Mouse (Mus musculus) limb, embryonic 12.5 days (tissue): ENCODE measurements around the gene Slc35e3. TPM values are rescaled to one million over a fixed set of nuclear protein-coding genes. Genes with fewer than 3 reads are reported as not detected.
A peak's percentile ranks its signal among the peaks of the same experiment; 100 is the strongest.

Source experiments
- ATAC-seq: fragments of 200-750 bp; cut with Nextera tagmentation; 2 replicates; pipeline ENCODE4 v1.8.0; 2017; ENCODE audit warnings: low read depth, moderate TSS enrichment; ENCODE audit not compliant: insufficient number of reproducible peaks, insufficient read depth, low FRiP score, low TSS enrichment
- H3K27ac ChIP-seq: fragments of 300-500 bp; sonication (generic); 2 replicates; pipeline ENCODE4 v1.5.1; 2016; ENCODE audit warnings: mild to moderate bottlenecking, moderate library complexity
- H3K27me3 ChIP-seq: fragments of 300-500 bp; sonication (generic); 2 replicates; pipeline ENCODE4 v1.6.1; 2016; ENCODE audit warnings: mild to moderate bottlenecking, moderate library complexity
- H3K36me3 ChIP-seq: fragments of 300-500 bp; sonication (generic); 2 replicates; pipeline ENCODE4 v1.6.1; 2016; ENCODE audit warnings: mild to moderate bottlenecking, moderate library complexity
- H3K4me1 ChIP-seq: fragments of 300-500 bp; sonication (generic); replicated peaks from 2 replicates; pipeline ENCODE4 v1.6.1; 2016
- H3K4me2 ChIP-seq: fragments of 300-500 bp; sonication (generic); 2 replicates; pipeline ENCODE4 v1.6.1; 2016; ENCODE audit warnings: mild to moderate bottlenecking, moderate library complexity
- H3K4me3 ChIP-seq: fragments of 300-500 bp; sonication (generic); replicated peaks from 2 replicates; pipeline ENCODE4 v1.5.1; 2016; ENCODE audit warnings: mild to moderate bottlenecking
- H3K9ac ChIP-seq: fragments of 300-500 bp; sonication (generic); replicated peaks from 2 replicates; pipeline ENCODE4 v1.6.1; 2016; ENCODE audit warnings: mild to moderate bottlenecking, moderate library complexity
- H3K9me3 ChIP-seq: fragments of 300-500 bp; sonication (generic); 2 replicates; pipeline ENCODE4 v1.6.1; 2016; ENCODE audit warnings: mild to moderate bottlenecking, moderate library complexity
- WGBS: fragments of 180-500 bp; shearing (Covaris S2); methylation state at CpG from one replicate; pipeline ENCODE4 v1.1.7; 2016; 5-methylcytosine and 5-hydroxymethylcytosine counted together
- polyA plus RNA-seq: library from polyadenylated mRNA; unstranded; fragments of >200 nt; fragmentation: Nextera tagmentation; extraction: Ambion mirVana; gene quantifications from 2 replicates; pipeline ENCODE4 v1.2.1, GENCODE M21; 2016

Gene Slc35e3
- polyA plus RNA-seq: 43.8 and 47.2 TPM in 2 replicates

- peaks cover 18% of the 10 kb centered on the region for H3K4me1 ChIP-seq
- H3K4me2 ChIP-seq: peak within 1 kb of the TSS; percentile 86
- peak; percentile 86 for ATAC-seq
- H3K9me3 ChIP-seq: no peaks in the 10 kb centered on the region
- peak within 1 kb of the TSS; percentile 57 for H3K4me3 ChIP-seq
- peaks cover 44% of the 10 kb centered on the region for H3K36me3 ChIP-seq
- peak within 1 kb of the TSS; percentile 65 for H3K9ac ChIP-seq
- H3K27me3 ChIP-seq: no peaks in the 10 kb centered on the region
- 13% methylated on average over 46 of the region's 46 CpGs for WGBS
- H3K27ac ChIP-seq: peak within 1 kb of the TSS; percentile 76
Observed at GRCm38 (mm10) chr10:117746297-117746883, at the start of gene Slc35e3. TSS of gene Slc35e3 (minus strand) at chr10:117746365.

GRCm38 (mm10) chr10:117795206-117795605 is 49.0 kb upstream of the Slc35e3 start:
- Histone ChIP-seq H3K4me2 (no peak overlapping the region), H3K9me3 (peaks cover 3% of the 10 kb centered on the region; the same call in 1 of the 2 replicates), H3K4me3 (no peak overlapping the region), H3K36me3 (peaks cover 2% of the 10 kb centered on the region; the same call in 1 of the 2 replicates), H3K27ac (no peak overlapping the region), H3K27me3 (no peaks in the 10 kb centered on the region), H3K4me1 (peaks cover 18% of the 10 kb centered on the region), H3K9ac (no peak overlapping the region)
- ATAC-seq: no peak
- 73% methylated on average over 4 of the region's 4 CpGs for WGBS

- H3K36me3 ChIP-seq: peaks cover 8% of the 10 kb centered on the region; the same call in 1 of the 2 replicates
- H3K4me3 ChIP-seq: peak overlapping the region; percentile 87; the same call in 1 of the 2 replicates
- no peak overlapping the region for H3K9ac ChIP-seq
- peak overlapping the region; percentile 53 for H3K4me2 ChIP-seq
- ATAC-seq: no peak
- no peaks in the 10 kb centered on the region for H3K27me3 ChIP-seq
- peaks cover 15% of the 10 kb centered on the region for H3K4me1 ChIP-seq
- peak overlapping the region; percentile 80 for H3K27ac ChIP-seq
- 75% methylated on average over 11 of the region's 11 CpGs for WGBS
- H3K9me3 ChIP-seq: peaks cover 3% of the 10 kb centered on the region; the same call in 1 of the 2 replicates
Observed at GRCm38 (mm10) chr10:117793436-117794030, 47.4 kb upstream of the Slc35e3 start.

DNA sequence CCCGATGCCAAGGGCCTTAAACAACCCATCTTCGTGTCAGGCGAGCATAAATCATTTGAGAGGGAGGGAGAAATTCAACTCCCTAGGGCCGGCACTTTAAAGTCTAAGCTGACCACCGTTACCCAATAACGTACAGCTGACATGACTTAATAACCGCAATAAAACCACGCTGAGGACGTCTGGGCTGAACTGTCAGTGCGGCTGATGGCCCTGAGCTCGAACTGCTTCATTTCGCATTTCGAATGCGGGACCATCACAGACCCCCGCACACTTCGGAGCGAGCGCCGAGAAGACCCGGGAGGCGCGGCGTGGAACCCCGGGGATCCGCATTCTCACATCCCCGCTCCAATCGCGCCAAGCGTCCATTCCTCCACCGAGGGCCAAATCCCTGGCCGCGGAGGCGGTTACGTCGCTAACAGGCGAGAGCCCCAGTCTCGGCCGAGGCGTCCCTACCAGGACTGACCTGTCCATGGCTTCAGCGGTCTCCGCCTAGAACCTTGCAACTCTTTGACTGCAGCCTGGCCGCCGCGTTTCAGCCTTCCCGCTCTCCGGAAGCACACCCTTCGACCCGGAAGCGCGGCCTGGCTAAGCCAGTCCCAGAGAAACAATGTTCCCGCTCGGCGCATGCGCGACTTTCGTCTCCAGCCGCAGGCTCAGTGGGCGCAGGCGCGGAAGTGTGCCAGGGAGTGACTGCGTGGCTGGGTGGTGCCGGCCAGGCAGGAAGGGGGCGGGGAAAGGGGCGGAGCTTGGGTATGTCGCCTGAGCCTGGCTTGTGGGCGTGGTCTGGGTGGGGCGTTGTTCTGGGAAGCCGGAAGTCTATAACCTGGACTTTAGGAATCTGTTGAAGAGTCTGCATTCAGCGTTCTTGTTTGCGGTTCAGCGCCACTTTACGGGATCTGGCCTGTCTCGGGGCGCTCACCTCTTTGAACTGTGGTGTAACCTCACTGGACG is 46.3 kb upstream of the Slc35e3 start, which contains the start of gene Nup107:
Gene Nup107, minus strand, starts transcription at position 565 of the 951 bp plus-strand sequence.
- peak within 1 kb of the TSS; percentile 81 for H3K9ac ChIP-seq
- H3K9me3 ChIP-seq: peaks cover 3% of the 10 kb centered on the region; the same call in 1 of the 2 replicates
- ATAC-seq: peak; percentile 95
- peaks cover 15% of the 10 kb centered on the region for H3K36me3 ChIP-seq
- peaks cover 15% of the 10 kb centered on the region for H3K4me1 ChIP-seq
- no peaks in the 10 kb centered on the region for H3K27me3 ChIP-seq
- H3K4me2 ChIP-seq: peak within 1 kb of the TSS; percentile 74
- H3K27ac ChIP-seq: peak within 1 kb of the TSS; percentile 84
- WGBS: under 1% methylated on average over 75 of the region's 75 CpGs
- H3K4me3 ChIP-seq: peak within 1 kb of the TSS; percentile 87

DNA sequence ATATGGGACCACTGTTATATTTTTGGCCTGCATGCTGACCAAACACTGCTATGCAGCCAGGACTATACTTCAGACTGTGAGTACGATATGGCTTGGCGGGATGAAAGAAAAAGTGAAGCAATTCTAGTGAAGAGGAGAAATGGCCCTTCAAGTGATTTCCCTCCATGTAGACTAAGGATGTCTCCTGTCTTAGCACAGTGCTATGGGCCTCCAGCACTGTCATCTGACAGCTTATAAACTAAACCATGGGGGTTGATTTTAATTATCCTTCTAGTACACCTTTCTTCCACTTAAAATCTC is 45.0 kb upstream of the Slc35e3 start:
- Histone ChIP-seq H3K27ac (no peak overlapping the region), H3K36me3 (peaks cover 28% of the 10 kb centered on the region), H3K9ac (peak overlapping the region; percentile 81; the same call in 1 of the 2 replicates), H3K4me3 (peak overlapping the region; percentile 87), H3K9me3 (no peaks in the 10 kb centered on the region; the same call in 1 of the 2 replicates), H3K4me2 (peak overlapping the region; percentile 74), H3K27me3 (no peaks in the 10 kb centered on the region), H3K4me1 (peaks cover 15% of the 10 kb centered on the region)
- ATAC-seq: no peak
- 90% methylated on average over 2 of the region's 2 CpGs for WGBS

- Histone ChIP-seq H3K27me3 (no peaks in the 10 kb centered on the region), H3K4me3 (no peak overlapping the region), H3K36me3 (peaks cover 33% of the 10 kb centered on the region), H3K4me1 (peaks cover 15% of the 10 kb centered on the region), H3K4me2 (peak overlapping the region; percentile 74; the same call in 1 of the 2 replicates), H3K9me3 (no peaks in the 10 kb centered on the region), H3K27ac (no peak overlapping the region), H3K9ac (no peak overlapping the region)
- no peak for ATAC-seq
- WGBS: 93% methylated on average over 17 of the region's 17 CpGs
Observed at GRCm38 (mm10) chr10:117790421-117791170, 44.4 kb upstream of the Slc35e3 start.

- peaks cover 15% of the 10 kb centered on the region for H3K4me1 ChIP-seq
- no peak overlapping the region for H3K27ac ChIP-seq
- H3K9me3 ChIP-seq: no peaks in the 10 kb centered on the region
- no peak overlapping the region for H3K9ac ChIP-seq
- no peak overlapping the region for H3K4me3 ChIP-seq
- no peaks in the 10 kb centered on the region for H3K27me3 ChIP-seq
- H3K4me2 ChIP-seq: no peak overlapping the region
- ATAC-seq: no peak
- 84% methylated on average over 1 of the region's 1 CpGs for WGBS
- peaks cover 39% of the 10 kb centered on the region for H3K36me3 ChIP-seq
Observed at GRCm38 (mm10) chr10:117790011-117790410, 43.8 kb upstream of the Slc35e3 start.

- H3K27ac ChIP-seq: no peak overlapping the region
- H3K36me3 ChIP-seq: peaks cover 83% of the 10 kb centered on the region
- H3K4me3 ChIP-seq: no peak overlapping the region
- H3K9me3 ChIP-seq: no peaks in the 10 kb centered on the region
- H3K27me3 ChIP-seq: no peaks in the 10 kb centered on the region
- H3K4me2 ChIP-seq: no peak overlapping the region
- no peaks in the 10 kb centered on the region for H3K4me1 ChIP-seq
- H3K9ac ChIP-seq: no peak overlapping the region
- no peak for ATAC-seq
- WGBS: 97% methylated on average over 7 of the region's 7 CpGs
Observed at GRCm38 (mm10) chr10:117784646-117785045, 38.5 kb upstream of the Slc35e3 start.

DNA sequence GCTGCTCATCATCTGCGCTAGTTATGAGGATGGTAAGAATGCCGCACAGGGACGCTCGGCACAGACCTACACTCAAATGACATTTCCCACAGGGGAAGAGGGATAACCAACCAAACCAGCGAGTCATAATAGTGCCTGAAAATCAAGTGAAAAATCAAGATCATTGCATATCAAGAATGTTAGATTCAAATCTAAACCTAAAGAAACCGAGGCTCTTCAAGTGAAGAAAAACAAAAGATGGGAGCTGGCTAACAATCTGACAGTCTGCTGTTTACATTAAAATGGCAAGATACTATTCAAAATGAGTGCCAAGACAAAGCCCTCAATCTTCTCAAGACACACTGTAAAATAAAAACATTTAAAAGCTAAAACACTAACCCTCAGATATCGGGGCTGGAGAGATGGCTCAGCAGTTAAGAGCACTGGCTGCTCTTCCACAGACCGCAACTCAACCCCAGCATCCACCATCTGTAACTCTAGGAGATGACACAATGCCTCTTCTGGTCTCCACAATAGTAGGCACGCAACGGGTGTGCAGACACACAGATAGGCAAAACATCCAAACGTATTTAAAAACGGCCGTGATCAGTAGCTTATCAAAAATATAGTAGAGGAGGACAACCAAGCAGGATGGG is 37.7 kb upstream of the Slc35e3 start:
- Histone ChIP-seq H3K27me3 (no peaks in the 10 kb centered on the region), H3K27ac (no peak overlapping the region), H3K9me3 (no peaks in the 10 kb centered on the region), H3K36me3 (peaks cover 89% of the 10 kb centered on the region), H3K9ac (no peak overlapping the region), H3K4me3 (no peak overlapping the region), H3K4me1 (no peaks in the 10 kb centered on the region), H3K4me2 (no peak overlapping the region)
- WGBS: 95% methylated on average over 13 of the region's 13 CpGs
- no peak for ATAC-seq

DNA sequence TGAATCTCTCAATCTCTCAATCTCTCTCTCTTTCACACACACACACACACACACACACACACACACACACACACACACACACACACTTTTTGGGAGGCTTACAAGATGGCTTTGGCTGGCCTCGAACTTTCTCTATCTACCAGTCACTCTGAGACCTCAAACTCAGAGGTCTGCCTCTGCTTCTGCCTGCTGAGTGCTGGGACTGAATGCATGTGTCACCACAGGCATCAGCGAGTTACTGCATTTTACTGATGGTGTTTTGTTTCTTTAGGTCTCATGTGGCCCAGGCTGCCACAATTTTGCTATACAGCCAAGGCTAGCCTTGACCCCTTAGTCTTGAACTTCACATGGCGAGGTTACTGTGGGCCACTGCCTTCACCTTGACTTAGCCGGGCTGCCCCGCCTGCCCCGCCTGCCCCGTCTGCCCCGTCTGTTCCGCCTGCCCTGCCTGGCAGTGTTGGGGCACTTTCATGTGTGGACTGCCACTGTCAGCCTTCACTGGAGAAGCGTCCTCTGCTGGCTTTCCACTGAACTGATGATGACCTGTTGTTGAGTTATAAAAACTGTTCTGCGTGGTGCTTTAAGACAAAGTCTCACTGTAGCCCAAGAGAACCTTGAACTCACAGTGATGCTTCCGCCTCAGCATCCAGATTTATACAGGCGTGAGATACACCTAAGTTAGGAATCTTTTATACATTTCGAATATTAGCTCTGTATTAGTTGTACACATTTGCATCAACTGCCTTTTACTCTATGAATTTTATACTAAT is 36.5 kb upstream of the Slc35e3 start:
- H3K36me3 ChIP-seq: peaks cover 96% of the 10 kb centered on the region
- H3K9me3 ChIP-seq: no peaks in the 10 kb centered on the region
- WGBS: 90% methylated on average over 14 of the region's 14 CpGs
- H3K9ac ChIP-seq: no peak overlapping the region
- H3K27ac ChIP-seq: no peak overlapping the region
- H3K4me2 ChIP-seq: no peak overlapping the region
- H3K4me1 ChIP-seq: no peaks in the 10 kb centered on the region
- no peak for ATAC-seq
- H3K27me3 ChIP-seq: no peaks in the 10 kb centered on the region
- H3K4me3 ChIP-seq: no peak overlapping the region
